Mouse (Mus musculus) neural tube, embryonic 11.5 days (tissue): ENCODE measurements around the gene Klhdc2. TPM values are rescaled to one million over a fixed set of nuclear protein-coding genes. Genes with fewer than 3 reads are reported as not detected.
A peak's percentile ranks its signal among the peaks of the same experiment; 100 is the strongest.

Experiments used
- ATAC-seq: fragments of 200-750 bp; cut with Nextera tagmentation; 2 replicates; pipeline ENCODE4 v1.8.0; 2017; ENCODE audit warnings: moderate number of reproducible peaks, mild to moderate bottlenecking, moderate TSS enrichment, moderate library complexity; ENCODE audit not compliant: insufficient read depth, low FRiP score, low TSS enrichment
- DNase-seq: peaks from one replicate; pipeline ENCODE4 v3.0.0-alpha.2; 2015; ENCODE audit warnings: low spot score
- H3K27ac ChIP-seq: fragments of 300-500 bp; sonication (generic); 2 replicates; pipeline ENCODE4 v1.5.1; 2014; ENCODE audit warnings: low read depth, mild to moderate bottlenecking, low read length
- H3K27me3 ChIP-seq: fragments of 300-500 bp; sonication (generic); 2 replicates; pipeline ENCODE4 v1.6.1; 2014; ENCODE audit warnings: mild to moderate bottlenecking, low read length, mixed read lengths; ENCODE audit not compliant: control insufficient read depth, insufficient read depth
- H3K36me3 ChIP-seq: fragments of 300-500 bp; sonication (generic); 2 replicates; pipeline ENCODE4 v1.6.1; 2014; ENCODE audit warnings: mild to moderate bottlenecking, low read length, moderate library complexity, mixed read lengths; ENCODE audit not compliant: control insufficient read depth, insufficient read depth
- H3K4me1 ChIP-seq: fragments of 300-500 bp; sonication (generic); 2 replicates; pipeline ENCODE4 v1.6.1; 2014; ENCODE audit warnings: low read length, mixed read lengths; ENCODE audit not compliant: control insufficient read depth, insufficient read depth
- H3K4me2 ChIP-seq: fragments of 300-500 bp; sonication (generic); 2 replicates; pipeline ENCODE4 v1.6.1; 2014; ENCODE audit warnings: low read depth, mild to moderate bottlenecking, moderate library complexity
- H3K4me3 ChIP-seq: fragments of 300-500 bp; sonication (generic); 2 replicates; pipeline ENCODE4 v1.5.1; 2014; ENCODE audit warnings: low read depth, low read length
- H3K9ac ChIP-seq: fragments of 300-500 bp; sonication (generic); 2 replicates; pipeline ENCODE4 v1.6.1; 2014; ENCODE audit warnings: mild to moderate bottlenecking, low read length
- H3K9me3 ChIP-seq: fragments of 300-500 bp; sonication (generic); 2 replicates; pipeline ENCODE4 v1.6.1; 2016; ENCODE audit warnings: low read length; ENCODE audit not compliant: control insufficient read depth
- WGBS: fragments of 180-500 bp; shearing (Covaris S2); extraction: QIAGEN DNeasy Blood & Tissue Kit; methylation state at CpG from one replicate; pipeline ENCODE4 v1.1.7; 2014; 5-methylcytosine and 5-hydroxymethylcytosine counted together
- polyA plus RNA-seq: library from polyadenylated mRNA; unstranded; fragments of >200 nt; fragmentation: Nextera tagmentation; extraction: Ambion mirVana; gene quantifications from 2 replicates; pipeline ENCODE4 v1.2.1, GENCODE M21; 2014

The Klhdc2 gene
- polyA plus RNA-seq, 1 experiment from 2014 or later: 251 TPM

DNA sequence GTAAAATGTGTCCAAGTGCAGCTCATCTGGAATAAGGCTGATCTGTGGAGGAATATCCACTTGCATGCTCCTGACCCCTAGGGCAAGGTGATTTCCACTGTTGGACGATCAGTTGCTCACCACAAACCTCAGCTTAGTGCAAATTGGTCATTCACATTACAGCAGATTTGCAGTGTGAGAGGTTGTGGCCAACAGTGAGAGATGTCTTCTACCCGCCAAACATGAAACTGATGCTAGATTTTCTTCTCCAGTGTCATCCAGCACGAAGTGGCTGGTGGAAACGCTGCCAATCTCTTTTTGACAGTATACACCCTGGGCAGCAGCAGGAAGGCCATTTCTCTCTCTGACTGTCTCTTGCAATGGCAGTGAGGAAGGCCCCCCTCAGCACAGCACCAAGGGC, 830 bp upstream of the Klhdc2 start:
- 86% methylated on average over 4 of the region's 4 CpGs for WGBS
- ATAC-seq (no peak), DNase-seq (no peak)
- no peak overlapping the region for H3K4me3 ChIP-seq
- H3K36me3 ChIP-seq: peaks cover 2% of the 10 kb centered on the region; the same call in 1 of the 2 replicates
- peak overlapping the region; percentile 94; the same call in 1 of the 2 replicates for H3K27ac ChIP-seq
- H3K9ac ChIP-seq: peak overlapping the region; percentile 98
- peaks cover 5% of the 10 kb centered on the region; the same call in 1 of the 2 replicates for H3K4me1 ChIP-seq
- no peaks in the 10 kb centered on the region for H3K9me3 ChIP-seq
- H3K27me3 ChIP-seq: no peaks in the 10 kb centered on the region
- no peak overlapping the region for H3K4me2 ChIP-seq

DNA sequence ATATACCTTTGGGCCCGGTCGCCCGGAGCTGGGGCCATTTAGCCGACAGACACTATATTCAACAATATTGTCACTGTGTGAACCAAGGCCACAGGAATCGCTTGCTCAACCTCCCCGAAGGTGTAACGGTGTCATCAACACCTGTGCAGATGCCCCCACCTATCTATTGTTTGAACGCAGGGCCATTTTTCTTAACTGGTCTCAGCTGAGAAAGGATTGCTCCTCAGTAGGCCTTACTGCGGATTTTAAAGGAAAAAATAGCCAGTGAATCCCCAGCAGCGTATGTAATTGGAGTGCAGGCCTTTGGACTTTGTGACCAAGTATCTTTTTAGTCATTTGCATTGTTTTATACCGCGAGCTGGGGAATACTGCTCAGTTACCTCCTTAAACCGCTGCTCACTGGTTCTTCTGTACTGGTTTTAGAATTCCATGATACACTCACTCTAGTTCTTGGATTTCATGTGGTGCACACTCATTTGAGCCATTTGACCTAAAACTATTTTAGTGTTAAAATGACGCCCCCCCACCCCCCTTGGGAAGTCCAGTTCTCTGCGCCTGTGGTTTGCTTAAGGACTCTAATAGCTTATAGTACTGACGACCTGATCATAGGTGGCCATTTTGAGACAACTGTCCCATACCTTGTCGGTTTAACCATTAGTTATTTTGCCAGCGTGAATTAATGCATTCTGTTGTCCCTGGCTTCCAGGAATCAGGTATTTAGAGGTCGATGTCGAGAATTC, 1.1 kb downstream of the Klhdc2 start:
- Histone ChIP-seq H3K4me1 (peaks cover 5% of the 10 kb centered on the region; the same call in 1 of the 2 replicates), H3K27me3 (no peaks in the 10 kb centered on the region), H3K4me2 (peak overlapping the region; percentile 75), H3K27ac (no peak overlapping the region), H3K9me3 (no peaks in the 10 kb centered on the region), H3K36me3 (peaks cover 4% of the 10 kb centered on the region), H3K4me3 (peak overlapping the region; percentile 92), H3K9ac (peak overlapping the region; percentile 98)
- no peak for DNase-seq
- WGBS: 21% methylated on average over 20 of the region's 20 CpGs
- ATAC-seq: no peak

DNA sequence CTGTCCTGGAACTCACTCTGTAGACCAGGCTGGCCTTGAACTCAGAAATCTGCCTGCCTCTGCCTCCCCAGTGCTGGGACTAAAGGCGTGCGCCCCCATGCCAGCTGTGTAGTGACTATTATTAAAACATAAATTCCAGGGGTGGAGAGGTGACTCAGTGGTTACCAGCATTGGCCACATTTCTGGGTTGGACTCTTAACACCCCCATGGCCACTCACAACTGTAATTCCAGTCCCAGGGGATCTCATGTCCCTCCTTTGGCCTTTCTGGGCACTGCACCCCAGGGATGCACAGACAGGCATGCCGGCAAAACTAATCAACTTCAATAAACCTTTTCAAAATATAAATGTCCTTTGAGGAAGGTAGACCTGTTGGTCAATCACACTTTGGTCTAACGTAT, 1.8 kb downstream of the Klhdc2 start:
- WGBS: 92% methylated on average over 4 of the region's 4 CpGs
- DNase-seq: no peak
- ATAC-seq: no peak
- Histone ChIP-seq H3K4me3 (peak overlapping the region; percentile 92; the same call in 1 of the 2 replicates), H3K9me3 (no peaks in the 10 kb centered on the region), H3K4me2 (peak overlapping the region; percentile 75), H3K27ac (no peak overlapping the region), H3K4me1 (peaks cover 5% of the 10 kb centered on the region; the same call in 1 of the 2 replicates), H3K27me3 (no peaks in the 10 kb centered on the region), H3K9ac (peak overlapping the region; percentile 18; the same call in 1 of the 2 replicates), H3K36me3 (peaks cover 6% of the 10 kb centered on the region)

- WGBS: 65% methylated on average over 12 of the region's 12 CpGs
- no peak overlapping the region for H3K9ac ChIP-seq
- H3K4me1 ChIP-seq: peaks cover 5% of the 10 kb centered on the region; the same call in 1 of the 2 replicates
- no peak overlapping the region for H3K4me2 ChIP-seq
- DNase-seq (no peak), ATAC-seq (no peak)
- peaks cover 6% of the 10 kb centered on the region for H3K36me3 ChIP-seq
- no peaks in the 10 kb centered on the region for H3K27me3 ChIP-seq
- H3K9me3 ChIP-seq: no peaks in the 10 kb centered on the region
- H3K27ac ChIP-seq: no peak overlapping the region
- no peak overlapping the region for H3K4me3 ChIP-seq
Measured at GRCm38 (mm10) chr12:69299231-69299630, 2.8 kb downstream of the Klhdc2 start.

DNA sequence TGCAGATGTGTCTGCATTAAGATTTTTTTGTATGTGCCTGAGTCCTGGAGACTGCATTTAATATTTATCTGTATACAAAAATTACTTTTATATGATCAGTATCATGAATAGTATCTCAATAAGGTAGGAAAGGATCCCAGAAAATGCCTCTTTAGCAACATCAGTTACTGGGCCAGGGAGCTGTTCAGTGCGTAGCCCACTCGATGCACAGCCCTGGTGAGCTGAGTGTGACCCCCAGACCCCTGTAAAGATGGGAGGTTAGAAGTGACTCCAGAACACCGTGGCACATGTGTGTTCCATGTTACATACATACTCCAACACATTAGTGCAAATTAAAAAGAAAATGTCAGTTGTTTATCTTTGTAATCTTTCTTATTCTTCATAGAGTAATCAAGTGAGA, 3.4 kb downstream of the Klhdc2 start:
- H3K27me3 ChIP-seq: no peaks in the 10 kb centered on the region
- no peak overlapping the region for H3K27ac ChIP-seq
- no peak for DNase-seq
- no peak overlapping the region for H3K4me3 ChIP-seq
- no peak overlapping the region for H3K4me2 ChIP-seq
- peaks cover 5% of the 10 kb centered on the region; the same call in 1 of the 2 replicates for H3K4me1 ChIP-seq
- no peak for ATAC-seq
- 94% methylated on average over 3 of the region's 3 CpGs for WGBS
- H3K9ac ChIP-seq: no peak overlapping the region
- no peaks in the 10 kb centered on the region for H3K9me3 ChIP-seq
- H3K36me3 ChIP-seq: peaks cover 9% of the 10 kb centered on the region

DNA sequence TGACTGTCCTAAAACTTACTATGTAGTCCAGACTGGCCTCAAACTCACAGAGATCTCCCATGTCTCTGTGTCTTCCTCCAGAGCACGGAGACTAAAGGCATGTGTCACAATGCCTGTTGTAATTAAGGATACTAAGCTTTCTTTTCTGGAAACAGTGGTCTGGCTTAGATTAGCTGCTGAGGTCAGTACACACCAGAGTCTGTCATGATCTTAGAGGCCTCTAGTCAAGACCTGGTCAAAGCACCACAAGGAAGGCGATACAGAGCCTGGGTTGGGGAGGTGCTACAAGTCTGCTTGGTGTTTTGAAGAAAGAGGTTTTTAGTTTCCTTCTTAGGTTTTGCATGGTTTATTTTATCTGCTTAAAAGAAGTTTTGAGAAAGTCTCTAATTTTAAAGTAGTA, 3.9 kb downstream of the Klhdc2 start:
- H3K9me3 ChIP-seq: no peaks in the 10 kb centered on the region
- no peak for DNase-seq
- H3K4me1 ChIP-seq: peaks cover 5% of the 10 kb centered on the region; the same call in 1 of the 2 replicates
- H3K27me3 ChIP-seq: no peaks in the 10 kb centered on the region
- 85% methylated on average over 2 of the region's 2 CpGs for WGBS
- ATAC-seq: no peak
- peaks cover 15% of the 10 kb centered on the region for H3K36me3 ChIP-seq
- no peak overlapping the region for H3K27ac ChIP-seq
- H3K9ac ChIP-seq: no peak overlapping the region
- H3K4me3 ChIP-seq: no peak overlapping the region
- no peak overlapping the region for H3K4me2 ChIP-seq

- DNase-seq: no peak
- H3K4me3 ChIP-seq: no peak overlapping the region
- no peak overlapping the region for H3K9ac ChIP-seq
- no peaks in the 10 kb centered on the region for H3K9me3 ChIP-seq
- no peak overlapping the region for H3K4me2 ChIP-seq
- peaks cover 23% of the 10 kb centered on the region for H3K36me3 ChIP-seq
- ATAC-seq: no peak
- WGBS: 95% methylated on average over 12 of the region's 12 CpGs
- H3K4me1 ChIP-seq: peaks cover 5% of the 10 kb centered on the region; the same call in 1 of the 2 replicates
- H3K27me3 ChIP-seq: no peaks in the 10 kb centered on the region
- no peak overlapping the region for H3K27ac ChIP-seq
Measured at GRCm38 (mm10) chr12:69302171-69302570, 5.7 kb downstream of the Klhdc2 start.

- no peak overlapping the region for H3K4me2 ChIP-seq
- 92% methylated on average over 2 of the region's 2 CpGs for WGBS
- no peaks in the 10 kb centered on the region for H3K9me3 ChIP-seq
- H3K4me3 ChIP-seq: no peak overlapping the region
- ATAC-seq (no peak), DNase-seq (no peak)
- peaks cover 36% of the 10 kb centered on the region for H3K36me3 ChIP-seq
- 0 out of 2 replicates have a peak, but pooled peaks cover 4% of the 10 kb centered on the region for H3K4me1 ChIP-seq
- no peaks in the 10 kb centered on the region for H3K27me3 ChIP-seq
- no peak overlapping the region for H3K27ac ChIP-seq
- H3K9ac ChIP-seq: no peak overlapping the region
Measured at GRCm38 (mm10) chr12:69304051-69304450, 7.6 kb downstream of the Klhdc2 start.

GRCm38 (mm10) chr12:69306333-69306732, 9.9 kb downstream of the Klhdc2 start:
- H3K27ac ChIP-seq: no peak overlapping the region
- H3K4me2 ChIP-seq: no peak overlapping the region
- H3K36me3 ChIP-seq: peaks cover 50% of the 10 kb centered on the region
- H3K4me1 ChIP-seq: no peaks in the 10 kb centered on the region
- WGBS: 95% methylated on average over 7 of the region's 7 CpGs
- H3K27me3 ChIP-seq: no peaks in the 10 kb centered on the region
- H3K4me3 ChIP-seq: no peak overlapping the region
- no peak for ATAC-seq
- H3K9me3 ChIP-seq: no peaks in the 10 kb centered on the region
- no peak overlapping the region for H3K9ac ChIP-seq
- no peak for DNase-seq
